12 mouse cellular contexts compared by ENCODE assay signal in genomic region chr2:172005970-172006369, GRCm38 (mm10). TPM values are rescaled to one million over a fixed set of nuclear protein-coding genes. Genes with fewer than 3 reads are reported as not detected.
A peak's percentile ranks its signal among the peaks of the same experiment; 100 is the strongest.
DNase-seq lines count a peak whose midpoint lies in the region; ATAC-seq and TF ChIP-seq lines count a peak whose summit lies in the region.
"Had no signal": no experiment of that assay in that cellular context is flagged by ENCODE, and none has a peak within 500 bp of the region (broad histone marks: within the 10 kb centered on the region; RNA-seq: fewer than 3 reads in every experiment).

No protein-coding gene starts in this region.

- H3K9me3 ChIP-seq in hindbrain, postnatal 0 days (ENCODE audit: low read length): no peaks in the 10 kb centered on the region

- H3K27me3 ChIP-seq in hindbrain, postnatal 0 days (ENCODE audit: insufficient read depth, low read length): no peaks in the 10 kb centered on the region

- no peak overlapping the region for H3K4me2 ChIP-seq in hindbrain, postnatal 0 days (ENCODE audit: low read depth, low read length)

- H3K4me3 ChIP-seq in hindbrain, postnatal 0 days (ENCODE audit: low read length): no peak overlapping the region
- H3K4me3 ChIP-seq: gastrocnemius, adult 2 months had no signal

- H3K4me1 ChIP-seq in hindbrain, postnatal 0 days (ENCODE audit: insufficient read depth, low read length): no peaks in the 10 kb centered on the region

- H3K36me3 ChIP-seq in hindbrain, postnatal 0 days (ENCODE audit: insufficient read depth, low read length): no peaks in the 10 kb centered on the region

- no peak overlapping the region for H3K9ac ChIP-seq in hindbrain, postnatal 0 days (replicated peaks; ENCODE audit: low read length)

- peak overlapping the region; percentile 3; the same call in 1 of the 2 replicates for H3K27ac ChIP-seq in hindbrain, postnatal 0 days
- H3K27ac ChIP-seq: gastrocnemius, adult 2 months had no signal

- DNase-seq in kidney, postnatal 10 days: peak; percentile 50
- no peak for DNase-seq in kidney, adult 11 months
- peak; percentile 92 for DNase-seq in brain, embryonic 14.5 days (ENCODE audit: low read depth)
- peak; percentile 86 for DNase-seq in hindbrain, postnatal 0 days (ENCODE audit: low spot score)
- DNase-seq in lung, postnatal 4 days: peak; percentile 5 to 33
- DNase-seq in heart, adult 11 months: no peak
- DNase-seq in ovary, postnatal 36 days (ENCODE audit: low spot score): no peak
- DNase-seq: cerebellum, adult 18-20 months; gastrocnemius, adult 2 months had no signal

- WGBS in hindbrain, postnatal 0 days: 15% methylated on average over 7 of the region's 7 CpGs

- peak; percentile 72 for ATAC-seq in hindbrain, postnatal 0 days
- ATAC-seq in CD4-positive, CD25-positive, alpha-beta regulatory T cell, adult 4 months: no peak

- no peak for TF ChIP-seq CTCF in brain, embryonic 14.5 days (IDR thresholded peaks at IDR 0.05; ENCODE audit: borderline replicate concordance, extremely low read depth, insufficient read depth, insufficient read length)
- TF ChIP-seq CTCF in hindbrain, postnatal 0 days (IDR thresholded peaks at IDR 0.05; ENCODE audit: low read depth): no peak

- no peak for TF ChIP-seq POLR2A in brain, embryonic 14.5 days (IDR thresholded peaks at IDR 0.05; ENCODE audit: borderline replicate concordance, extremely low read depth, insufficient read depth, insufficient read length, poor library complexity, severe bottlenecking)

RNA-seq across cellular contexts. Expression of gene Cbln4, which starts 37.3 kb away (rescaled TPM):
- 11.5 and 15.8 TPM in 2 replicates for polyA plus RNA-seq in brain, embryonic 14.5 days (2012; rRNA removed)
- total RNA-seq in hindbrain, postnatal 0 days (2014; rRNA removed): 19.0 and 30.2 TPM in 2 replicates
- 42.1 and 42.6 TPM in 2 replicates for polyA plus RNA-seq in hindbrain, postnatal 0 days (2015; fragmentation: Nextera tagmentation; extraction: Ambion mirVana)
- under 1 TPM in 1 of 2 experiments, not detected in 1; 0.11 TPM for polyA plus RNA-seq in CD4-positive, CD25-positive, alpha-beta regulatory T cell, adult 4 months (2017; shearing (Covaris generic))
- total RNA-seq: gastrocnemius, adult 2 months; megakaryocyte progenitor cell, adult 5-6 weeks had no signal
- polyA plus RNA-seq: small intestine, adult 2 months had no signal

Comparison
In these comparisons a context has a peak if more than half of its experiments do, and no peak if none do; other contexts are left out.
1. DNase-seq: peak in kidney, postnatal 10 days (single experiment), brain, embryonic 14.5 days (single experiment), hindbrain, postnatal 0 days (single experiment) and lung, postnatal 4 days (2 of 2); none in kidney, adult 11 months (single experiment), heart, adult 11 months (single experiment) and ovary, postnatal 36 days (single experiment).
2. RNA of gene Cbln4, which starts 37.3 kb away (polyA plus RNA-seq): 42.1 to 42.6 TPM in hindbrain, postnatal 0 days and 11.5 to 15.8 TPM in brain, embryonic 14.5 days; 0.11 TPM in CD4-positive, CD25-positive, alpha-beta regulatory T cell, adult 4 months; every median in the first group is over 10 times any median in the second.